In the genomic region with DNA sequence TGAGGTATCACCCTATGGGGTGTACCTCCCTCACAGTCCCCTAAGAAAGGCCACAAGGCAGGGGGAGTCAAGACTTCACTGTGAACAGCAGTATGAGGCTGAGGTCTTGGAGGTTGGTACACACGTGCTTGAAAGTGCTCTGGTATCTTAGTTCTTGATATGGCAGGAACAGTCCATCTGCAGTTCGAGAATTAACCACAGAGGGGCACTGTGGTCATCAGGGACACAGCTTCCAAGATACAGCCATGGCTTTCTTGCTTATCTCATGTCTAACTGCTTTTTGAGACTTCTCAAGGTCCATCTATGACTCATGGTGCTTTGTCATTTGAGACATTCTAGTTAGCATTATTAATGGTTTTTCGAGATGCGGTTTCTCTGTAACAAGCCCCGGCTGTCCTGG, we compare ENCODE assay signal across 8 mouse cellular contexts. TPM values are rescaled to one million over a fixed set of nuclear protein-coding genes. Genes with fewer than 3 reads are reported as not detected.
A peak's percentile ranks its signal among the peaks of the same experiment; 100 is the strongest.
DNase-seq lines count a peak whose midpoint lies in the region; ATAC-seq and TF ChIP-seq lines count a peak whose summit lies in the region.

No protein-coding gene starts in this region.

- no peak overlapping the region for H3K4me2 ChIP-seq in intestine, postnatal 0 days (replicated peaks; ENCODE audit: low read depth)
- H3K4me2 ChIP-seq in liver, embryonic 11.5 days, result no peak overlapping the region

- no peaks in the 10 kb centered on the region for H3K36me3 ChIP-seq in ES-Bruce4 (ENCODE audit: control insufficient read depth, insufficient read depth, low read length, poor library complexity, severe bottlenecking)
- H3K36me3 ChIP-seq in intestine, postnatal 0 days (ENCODE audit: control insufficient read depth, insufficient read depth), result no peaks in the 10 kb centered on the region
- no peaks in the 10 kb centered on the region for H3K36me3 ChIP-seq in liver, embryonic 11.5 days (ENCODE audit: control insufficient read depth, insufficient read depth, low read length)

- peak; percentile 45 for TF ChIP-seq CTCF in ES-Bruce4 (IDR thresholded peaks at IDR 0.05; ENCODE audit: low read depth, low read length)
- peak; percentile 92 for TF ChIP-seq CTCF in intestine, postnatal 0 days (IDR thresholded peaks at IDR 0.05; ENCODE audit: low read depth)

- H3K4me3 ChIP-seq in ES-Bruce4 (ENCODE audit: low read depth, low read length), result no peak overlapping the region
- H3K4me3 ChIP-seq in intestine, postnatal 0 days (ENCODE audit: low read depth, low read length), result no peak overlapping the region
- H3K4me3 ChIP-seq in liver, embryonic 11.5 days (ENCODE audit: low read depth, low read length), result no peak overlapping the region

- no peaks in the 10 kb centered on the region for H3K4me1 ChIP-seq in ES-Bruce4 (ENCODE audit: control insufficient read depth, insufficient read depth, low read length)
- H3K4me1 ChIP-seq in intestine, postnatal 0 days (replicated peaks; ENCODE audit: control insufficient read depth, insufficient read depth, low read length), result no peaks in the 10 kb centered on the region
- 0 out of 2 replicates have a peak, but pooled peaks cover 2% of the 10 kb centered on the region for H3K4me1 ChIP-seq in liver, embryonic 11.5 days (replicated peaks; ENCODE audit: control insufficient read depth, insufficient read depth, low read length)

- no peak for TF ChIP-seq POLR2A in ES-Bruce4 (IDR thresholded peaks at IDR 0.05; ENCODE audit: insufficient read depth, low read length)

- peak; percentile 36 for ATAC-seq in frontal cortex, adult (ENCODE audit: low TSS enrichment)
- peak; percentile 72 for ATAC-seq in intestine, postnatal 0 days
- ATAC-seq in liver, embryonic 11.5 days (replicated peaks; ENCODE audit: low FRiP score), result peak; percentile 42

- no peak for TF ChIP-seq EP300 in ES-Bruce4 (IDR thresholded peaks at IDR 0.05; ENCODE audit: insufficient read depth, low read depth, low read length)

- 12% methylated on average over 5 of the region's 5 CpGs for WGBS in intestine, postnatal 0 days
- 15% methylated on average over 5 of the region's 5 CpGs for WGBS in liver, embryonic 11.5 days

- no peak overlapping the region for H3K9ac ChIP-seq in ES-Bruce4 (ENCODE audit: low read depth, poor library complexity, severe bottlenecking)
- no peak overlapping the region for H3K9ac ChIP-seq in intestine, postnatal 0 days (ENCODE audit: low read depth, low read length)
- H3K9ac ChIP-seq in liver, embryonic 11.5 days (ENCODE audit: low read depth, low read length), result no peak overlapping the region

- H3K9me3 ChIP-seq in ES-Bruce4 (replicated peaks; ENCODE audit: control insufficient read depth, insufficient read depth, low read length, poor library complexity, severe bottlenecking), result no peaks in the 10 kb centered on the region
- no peaks in the 10 kb centered on the region for H3K9me3 ChIP-seq in intestine, postnatal 0 days (ENCODE audit: control insufficient read depth)
- no peaks in the 10 kb centered on the region for H3K9me3 ChIP-seq in liver, embryonic 11.5 days (ENCODE audit: control insufficient read depth, low read length)

- H3K27ac ChIP-seq in ES-Bruce4 (ENCODE audit: insufficient read depth, low read length), result no peak overlapping the region
- no peak overlapping the region for H3K27ac ChIP-seq in intestine, postnatal 0 days (ENCODE audit: low read depth, low read length)
- H3K27ac ChIP-seq in liver, embryonic 11.5 days (ENCODE audit: low read depth, low read length), result no peak overlapping the region

- peak; percentile 98 for DNase-seq in 3T3-L1 (ENCODE audit: low read depth, low spot score)
- peak; percentile 95 for DNase-seq in c-Kit-positive CD71-positive TER-119-negative erythroid progenitor cells, embryonic 14.5 days (ENCODE audit: low read depth)
- peak; percentile 75 for DNase-seq in liver, embryonic 11.5 days (ENCODE audit: low spot score)
- DNase-seq in ovary, postnatal 10 days (ENCODE audit: low spot score), result peak; percentile 51
- DNase-seq in thymus, postnatal 14 days, result peak; percentile 82

- no peaks in the 10 kb centered on the region for H3K27me3 ChIP-seq in ES-Bruce4 (ENCODE audit: control insufficient read depth, insufficient read depth, low read length, poor library complexity, severe bottlenecking)
- peaks cover 3% of the 10 kb centered on the region; the same call in 1 of the 2 replicates for H3K27me3 ChIP-seq in intestine, postnatal 0 days (replicated peaks; ENCODE audit: control insufficient read depth, insufficient read depth, low read length)
- no peaks in the 10 kb centered on the region for H3K27me3 ChIP-seq in liver, embryonic 11.5 days (replicated peaks; ENCODE audit: control insufficient read depth, insufficient read depth, low read length)

RNA-seq across cellular contexts. Expression of gene Slc2a3, which starts 3.0 kb away (rescaled TPM):
- 1,494 and 1,686 TPM in 2 replicates for polyA plus RNA-seq in ES-Bruce4 (2011; ENCODE audit: insufficient read depth, insufficient read length, low read depth, missing spikeins)
- polyA plus RNA-seq in intestine, postnatal 0 days (2015; fragmentation: Nextera tagmentation; extraction: Ambion mirVana), result 2.9 TPM in 2 replicates
- 59.4 and 66.8 TPM in 2 replicates for polyA plus RNA-seq in liver, embryonic 11.5 days (2014; fragmentation: Nextera tagmentation; extraction: Ambion mirVana)

RNA-seq across cellular contexts. Expression of gene Foxj2, which starts 15.3 kb away (rescaled TPM):
- polyA plus RNA-seq in ES-Bruce4 (2011; ENCODE audit: insufficient read depth, insufficient read length, low read depth, missing spikeins), result 10.9 and 11.6 TPM in 2 replicates
- 2.8 and 2.9 TPM in 2 replicates for polyA plus RNA-seq in intestine, postnatal 0 days (2015; fragmentation: Nextera tagmentation; extraction: Ambion mirVana)
- 3.8 and 4.0 TPM in 2 replicates for polyA plus RNA-seq in liver, embryonic 11.5 days (2014; fragmentation: Nextera tagmentation; extraction: Ambion mirVana)

RNA-seq across cellular contexts. Expression of gene C3ar1, which starts 51.5 kb away (rescaled TPM):
- polyA plus RNA-seq in ES-Bruce4 (2011; ENCODE audit: insufficient read depth, insufficient read length, low read depth, missing spikeins), result 0.15 TPM in 1 of 2 replicates, not detected in the other
- 2.1 and 2.2 TPM in 2 replicates for polyA plus RNA-seq in intestine, postnatal 0 days (2015; fragmentation: Nextera tagmentation; extraction: Ambion mirVana)
- polyA plus RNA-seq in liver, embryonic 11.5 days (2014; fragmentation: Nextera tagmentation; extraction: Ambion mirVana), result 2.7 and 3.5 TPM in 2 replicates

Comparison
In these comparisons a context has a peak if more than half of its experiments do, and no peak if none do; other contexts are left out.
1. RNA of gene Slc2a3, which starts 3.0 kb away (polyA plus RNA-seq): 1,494 to 1,686 TPM in ES-Bruce4; 59.4 to 66.8 TPM in liver, embryonic 11.5 days and 2.9 TPM in intestine, postnatal 0 days; every median in the first group is over 10 times any median in the second.
2. Peak in every context shown above with its lines, with median percentiles within 50 percentile points of each other: DNase-seq and ATAC-seq.